Mouse (Mus musculus): ENCODE results near the gene Map3k6. TPM values are rescaled to one million over a fixed set of nuclear protein-coding genes. Genes with fewer than 3 reads are reported as not detected.

Map3k6 gene
- polyA plus RNA-seq, 1 experiment from 2014 or later: 1.9 TPM

GRCm38 (mm10) chr4:133240934-133241908 is 603 bp downstream of the Map3k6 start:
- peak; percentile 85 for ATAC-seq (ENCODE audit: low FRiP score, low TSS enrichment)
- peak; percentile 89 for DNase-seq
- H3K4me3 ChIP-seq (replicated peaks; ENCODE audit: low read depth, low read length): peak overlapping the region; percentile 47
- under 1% methylated on average over 78 of the region's 78 CpGs for WGBS
- H3K27ac ChIP-seq (replicated peaks; ENCODE audit: low read depth, low read length): no peak overlapping the region
- H3K36me3 ChIP-seq (ENCODE audit: control insufficient read depth, insufficient read depth, low read length): no peaks in the 10 kb centered on the region
- H3K4me2 ChIP-seq (ENCODE audit: low read length): peak overlapping the region; percentile 75
- H3K4me1 ChIP-seq (ENCODE audit: control insufficient read depth, insufficient read depth, low read length): no peaks in the 10 kb centered on the region
- H3K27me3 ChIP-seq (ENCODE audit: control insufficient read depth, insufficient read depth, low read length): peaks cover 40% of the 10 kb centered on the region
- H3K9me3 ChIP-seq (ENCODE audit: control insufficient read depth, low read length): no peaks in the 10 kb centered on the region
- H3K9ac ChIP-seq (replicated peaks; ENCODE audit: low read length): peak overlapping the region; percentile 52; the same call in 1 of the 2 replicates

- ATAC-seq (ENCODE audit: low FRiP score, low TSS enrichment) (no peak), DNase-seq (no peak)
- no peak overlapping the region for H3K27ac ChIP-seq (replicated peaks; ENCODE audit: low read depth, low read length)
- H3K4me1 ChIP-seq (ENCODE audit: control insufficient read depth, insufficient read depth, low read length): no peaks in the 10 kb centered on the region
- WGBS: 36% methylated on average over 11 of the region's 11 CpGs
- H3K4me3 ChIP-seq (replicated peaks; ENCODE audit: low read depth, low read length): peak overlapping the region; percentile 47; the same call in 1 of the 2 replicates
- H3K36me3 ChIP-seq (ENCODE audit: control insufficient read depth, insufficient read depth, low read length): no peaks in the 10 kb centered on the region
- peak overlapping the region; percentile 75 for H3K4me2 ChIP-seq (ENCODE audit: low read length)
- H3K9ac ChIP-seq (replicated peaks; ENCODE audit: low read length): no peak overlapping the region
- H3K9me3 ChIP-seq (ENCODE audit: control insufficient read depth, low read length): no peaks in the 10 kb centered on the region
- H3K27me3 ChIP-seq (ENCODE audit: control insufficient read depth, insufficient read depth, low read length): peaks cover 46% of the 10 kb centered on the region
Observed at GRCm38 (mm10) chr4:133241910-133242309, 1.3 kb downstream of the Map3k6 start.

- no peak for ATAC-seq (ENCODE audit: low FRiP score, low TSS enrichment)
- H3K27me3 ChIP-seq (ENCODE audit: control insufficient read depth, insufficient read depth, low read length): peaks cover 53% of the 10 kb centered on the region
- WGBS: 57% methylated on average over 9 of the region's 9 CpGs
Observed at GRCm38 (mm10) chr4:133242710-133243109, 2.1 kb downstream of the Map3k6 start.

GRCm38 (mm10) chr4:133243538-133243937 is 2.9 kb downstream of the Map3k6 start:
- Histone ChIP-seq H3K27ac (replicated peaks; ENCODE audit: low read depth, low read length) (no peak overlapping the region), H3K27me3 (ENCODE audit: control insufficient read depth, insufficient read depth, low read length) (peaks cover 59% of the 10 kb centered on the region), H3K4me2 (ENCODE audit: low read length) (no peak overlapping the region), H3K36me3 (ENCODE audit: control insufficient read depth, insufficient read depth, low read length) (no peaks in the 10 kb centered on the region), H3K9ac (replicated peaks; ENCODE audit: low read length) (no peak overlapping the region), H3K9me3 (ENCODE audit: control insufficient read depth, low read length) (no peaks in the 10 kb centered on the region), H3K4me3 (replicated peaks; ENCODE audit: low read depth, low read length) (no peak overlapping the region), H3K4me1 (ENCODE audit: control insufficient read depth, insufficient read depth, low read length) (no peaks in the 10 kb centered on the region)
- 70% methylated on average over 13 of the region's 13 CpGs for WGBS
- ATAC-seq (ENCODE audit: low FRiP score, low TSS enrichment): no peak
- DNase-seq: no peak

More at GRCm38 (mm10) chr4:133242710-133243109, 2.1 kb downstream of the Map3k6 start:
- Histone ChIP-seq H3K4me3 (replicated peaks; ENCODE audit: low read depth, low read length) (no peak overlapping the region), H3K27ac (replicated peaks; ENCODE audit: low read depth, low read length) (no peak overlapping the region), H3K4me1 (ENCODE audit: control insufficient read depth, insufficient read depth, low read length) (no peaks in the 10 kb centered on the region), H3K9ac (replicated peaks; ENCODE audit: low read length) (no peak overlapping the region), H3K4me2 (ENCODE audit: low read length) (no peak overlapping the region), H3K9me3 (ENCODE audit: control insufficient read depth, low read length) (no peaks in the 10 kb centered on the region), H3K36me3 (ENCODE audit: control insufficient read depth, insufficient read depth, low read length) (no peaks in the 10 kb centered on the region)
- no peak for DNase-seq

GRCm38 (mm10) chr4:133244289-133244688 is 3.7 kb downstream of the Map3k6 start:
- Histone ChIP-seq H3K27me3 (ENCODE audit: control insufficient read depth, insufficient read depth, low read length) (peaks cover 60% of the 10 kb centered on the region), H3K9ac (replicated peaks; ENCODE audit: low read length) (no peak overlapping the region), H3K4me2 (ENCODE audit: low read length) (no peak overlapping the region), H3K9me3 (ENCODE audit: control insufficient read depth, low read length) (no peaks in the 10 kb centered on the region), H3K36me3 (ENCODE audit: control insufficient read depth, insufficient read depth, low read length) (no peaks in the 10 kb centered on the region), H3K4me3 (replicated peaks; ENCODE audit: low read depth, low read length) (no peak overlapping the region), H3K4me1 (ENCODE audit: control insufficient read depth, insufficient read depth, low read length) (no peaks in the 10 kb centered on the region), H3K27ac (replicated peaks; ENCODE audit: low read depth, low read length) (no peak overlapping the region)
- DNase-seq (no peak), ATAC-seq (ENCODE audit: low FRiP score, low TSS enrichment) (no peak)
- 85% methylated on average over 1 of the region's 1 CpGs for WGBS

GRCm38 (mm10) chr4:133247072-133247471 is 6.5 kb downstream of the Map3k6 start:
- Histone ChIP-seq H3K27me3 (ENCODE audit: control insufficient read depth, insufficient read depth, low read length) (peaks cover 65% of the 10 kb centered on the region), H3K27ac (replicated peaks; ENCODE audit: low read depth, low read length) (no peak overlapping the region), H3K4me3 (replicated peaks; ENCODE audit: low read depth, low read length) (no peak overlapping the region), H3K9me3 (ENCODE audit: control insufficient read depth, low read length) (no peaks in the 10 kb centered on the region), H3K4me1 (ENCODE audit: control insufficient read depth, insufficient read depth, low read length) (peaks cover 6% of the 10 kb centered on the region), H3K36me3 (ENCODE audit: control insufficient read depth, insufficient read depth, low read length) (no peaks in the 10 kb centered on the region), H3K4me2 (ENCODE audit: low read length) (no peak overlapping the region), H3K9ac (replicated peaks; ENCODE audit: low read length) (no peak overlapping the region)
- DNase-seq (no peak), ATAC-seq (ENCODE audit: low FRiP score, low TSS enrichment) (no peak)
- WGBS: 19% methylated on average over 15 of the region's 15 CpGs

- Histone ChIP-seq H3K27ac (replicated peaks; ENCODE audit: low read depth, low read length) (no peak overlapping the region), H3K9me3 (ENCODE audit: control insufficient read depth, low read length) (no peaks in the 10 kb centered on the region), H3K4me3 (replicated peaks; ENCODE audit: low read depth, low read length) (no peak overlapping the region), H3K27me3 (ENCODE audit: control insufficient read depth, insufficient read depth, low read length) (peaks cover 63% of the 10 kb centered on the region), H3K36me3 (ENCODE audit: control insufficient read depth, insufficient read depth, low read length) (no peaks in the 10 kb centered on the region), H3K9ac (replicated peaks; ENCODE audit: low read length) (no peak overlapping the region), H3K4me2 (ENCODE audit: low read length) (no peak overlapping the region), H3K4me1 (ENCODE audit: control insufficient read depth, insufficient read depth, low read length) (peaks cover 6% of the 10 kb centered on the region)
- ATAC-seq (ENCODE audit: low FRiP score, low TSS enrichment) (no peak), DNase-seq (no peak)
- WGBS: 80% methylated on average over 13 of the region's 13 CpGs
Observed at GRCm38 (mm10) chr4:133247806-133248449, 7.3 kb downstream of the Map3k6 start.

- H3K4me1 ChIP-seq (ENCODE audit: control insufficient read depth, insufficient read depth, low read length): peaks cover 6% of the 10 kb centered on the region
- 3% methylated on average over 22 of the region's 22 CpGs for WGBS
- peak overlapping the region; percentile 31; the same call in 1 of the 2 replicates for H3K9ac ChIP-seq (replicated peaks; ENCODE audit: low read length)
- no peak overlapping the region for H3K27ac ChIP-seq (replicated peaks; ENCODE audit: low read depth, low read length)
- no peaks in the 10 kb centered on the region for H3K9me3 ChIP-seq (ENCODE audit: control insufficient read depth, low read length)
- peaks cover 56% of the 10 kb centered on the region for H3K27me3 ChIP-seq (ENCODE audit: control insufficient read depth, insufficient read depth, low read length)
- ATAC-seq (ENCODE audit: low FRiP score, low TSS enrichment): no peak
- H3K36me3 ChIP-seq (ENCODE audit: control insufficient read depth, insufficient read depth, low read length): no peaks in the 10 kb centered on the region
- peak; percentile 78 for DNase-seq
- peak overlapping the region; percentile 25 for H3K4me3 ChIP-seq (replicated peaks; ENCODE audit: low read depth, low read length)
- peak overlapping the region; percentile 48 for H3K4me2 ChIP-seq (ENCODE audit: low read length)
Observed at GRCm38 (mm10) chr4:133250609-133251008, 10.0 kb downstream of the Map3k6 start.
